Mouse (Mus musculus) limb, embryonic 14.5 days (tissue): Measurements from ENCODE around the gene Epha4. TPM values are rescaled to one million over a fixed set of nuclear protein-coding genes. Genes with fewer than 3 reads are reported as not detected.

Experiments
- ATAC-seq: fragments of 200-750 bp; cut with Nextera tagmentation; 2 replicates; pipeline ENCODE4 v1.8.0; 2017; ENCODE audit warnings: low read depth, moderate number of reproducible peaks, moderate TSS enrichment; ENCODE audit not compliant: low FRiP score
- DNase-seq: peaks from one replicate; pipeline ENCODE4 v3.0.0-alpha.2; 2015; ENCODE audit warnings: low spot score
- H3K27ac ChIP-seq: fragments of 300-500 bp; sonication (generic); replicated peaks from 2 replicates; pipeline ENCODE4 v1.5.1; 2014; ENCODE audit warnings: low read depth, mild to moderate bottlenecking, low read length, moderate library complexity, mixed read lengths
- H3K27me3 ChIP-seq: fragments of 300-500 bp; sonication (generic); 2 replicates; pipeline ENCODE4 v1.6.1; 2014; ENCODE audit warnings: low read length, mixed read lengths; ENCODE audit not compliant: control insufficient read depth, insufficient read depth
- H3K36me3 ChIP-seq: fragments of 300-500 bp; sonication (generic); 2 replicates; pipeline ENCODE4 v1.6.1; 2014; ENCODE audit warnings: mild to moderate bottlenecking, low read length, moderate library complexity, mixed read lengths; ENCODE audit not compliant: control insufficient read depth, insufficient read depth
- H3K4me1 ChIP-seq: fragments of 300-500 bp; sonication (generic); 2 replicates; pipeline ENCODE4 v1.6.1; 2014; ENCODE audit warnings: antibody characterized with exemption, low read length, mixed read lengths; ENCODE audit not compliant: control insufficient read depth, insufficient read depth
- H3K4me2 ChIP-seq: fragments of 300-500 bp; sonication (generic); replicated peaks from 2 replicates; pipeline ENCODE4 v1.6.1; 2014; ENCODE audit warnings: low read depth, mild to moderate bottlenecking, low read length, moderate library complexity; ENCODE audit not compliant: severe bottlenecking
- H3K4me3 ChIP-seq: fragments of 300-500 bp; sonication (generic); replicated peaks from 2 replicates; pipeline ENCODE4 v1.5.1; 2014; ENCODE audit warnings: low read length
- H3K9ac ChIP-seq: fragments of 300-500 bp; sonication (generic); 2 replicates; pipeline ENCODE4 v1.6.1; 2014; ENCODE audit warnings: mild to moderate bottlenecking, low read depth, low read length, moderate library complexity; ENCODE audit not compliant: severe bottlenecking
- H3K9me3 ChIP-seq: fragments of 300-500 bp; sonication (generic); 2 replicates; pipeline ENCODE4 v1.6.1; 2016; ENCODE audit warnings: low read length; ENCODE audit not compliant: control insufficient read depth
- POLR2A ChIP-seq: fragments of 200-500 bp; IDR thresholded peaks from 2 replicates; pipeline ENCODE4 v1.8.0; 2012; ENCODE audit warnings: inconsistent platforms, mild to moderate bottlenecking, moderate library complexity, borderline replicate concordance; ENCODE audit not compliant: insufficient read depth, insufficient read length; ENCODE audit errors: extremely low read depth
- WGBS: fragments of 180-500 bp; shearing (Covaris S2); extraction: QIAGEN DNeasy Blood & Tissue Kit; methylation state at CpG from one replicate; pipeline ENCODE4 v1.1.7; 2014; 5-methylcytosine and 5-hydroxymethylcytosine counted together
- polyA plus RNA-seq, 2 experiments: library from polyadenylated mRNA; depleted of rRNA in 1 of 2; stranded (reverse) in 1 of 2; unstranded in 1 of 2; fragments of >200 nt; fragmentation: Nextera tagmentation in 1 of 2; extraction: Ambion mirVana in 1 of 2; gene quantifications; 2 replicates each; pipeline versions ENCODE4 v1.2.1 to v1.2.3; 2012 to 2014

Gene Epha4
- polyA plus RNA-seq, 2 experiments = 34.5 to 53.5 TPM

- 0 out of 2 replicates have a peak overlapping the region, but pooled peaks have one; percentile 46 for H3K27ac ChIP-seq
- no peak for ATAC-seq
Measured at GRCm38 (mm10) chr1:77512059-77512407, 2.9 kb downstream of the Epha4 start.

GRCm38 (mm10) chr1:77511372-77512058 is 3.4 kb downstream of the Epha4 start:
- TF ChIP-seq POLR2A = no peak
- no peaks in the 10 kb centered on the region for H3K27me3 ChIP-seq
- H3K4me3 ChIP-seq = peak overlapping the region; percentile 74
- no peak for DNase-seq
- peaks cover 33% of the 10 kb centered on the region for H3K36me3 ChIP-seq
- H3K9me3 ChIP-seq = no peaks in the 10 kb centered on the region
- H3K9ac ChIP-seq = peak overlapping the region; percentile 79
- H3K4me1 ChIP-seq = peaks cover 37% of the 10 kb centered on the region
- 28% methylated on average over 10 of the region's 10 CpGs for WGBS
- H3K27ac ChIP-seq = 0 out of 2 replicates have a peak overlapping the region, but pooled peaks have one; percentile 46
- no peak for ATAC-seq
- peak overlapping the region; percentile 69 for H3K4me2 ChIP-seq

More at GRCm38 (mm10) chr1:77512059-77512407, 2.9 kb downstream of the Epha4 start:
- no peak for DNase-seq
- Histone ChIP-seq H3K27me3 (no peaks in the 10 kb centered on the region), H3K4me3 (peak overlapping the region; percentile 74), H3K4me2 (peak overlapping the region; percentile 69), H3K9me3 (no peaks in the 10 kb centered on the region), H3K4me1 (peaks cover 32% of the 10 kb centered on the region), H3K9ac (peak overlapping the region; percentile 79), H3K36me3 (peaks cover 28% of the 10 kb centered on the region)
- TF ChIP-seq POLR2A = no peak
- 4% methylated on average over 4 of the region's 4 CpGs for WGBS

GRCm38 (mm10) chr1:77510623-77511022 is 4.3 kb downstream of the Epha4 start:
- Histone ChIP-seq H3K4me2 (peak overlapping the region; percentile 69), H3K4me3 (peak overlapping the region; percentile 74; the same call in 1 of the 2 replicates), H3K27ac (no peak overlapping the region), H3K9me3 (no peaks in the 10 kb centered on the region), H3K36me3 (peaks cover 42% of the 10 kb centered on the region), H3K27me3 (no peaks in the 10 kb centered on the region), H3K4me1 (peaks cover 46% of the 10 kb centered on the region), H3K9ac (no peak overlapping the region)
- ATAC-seq = no peak
- no peak for TF ChIP-seq POLR2A
- no peak for DNase-seq
- WGBS = 67% methylated on average over 5 of the region's 5 CpGs

GRCm38 (mm10) chr1:77506856-77507200 is 8.1 kb downstream of the Epha4 start:
- TF ChIP-seq POLR2A = no peak
- 81% methylated on average over 18 of the region's 18 CpGs for WGBS
- DNase-seq = no peak
- Histone ChIP-seq H3K4me2 (0 out of 2 replicates have a peak overlapping the region, but pooled peaks have one; percentile 41), H3K27ac (no peak overlapping the region), H3K36me3 (peaks cover 63% of the 10 kb centered on the region), H3K9ac (no peak overlapping the region), H3K4me3 (peak overlapping the region; percentile 5; the same call in 1 of the 2 replicates), H3K9me3 (no peaks in the 10 kb centered on the region), H3K4me1 (peaks cover 56% of the 10 kb centered on the region), H3K27me3 (no peaks in the 10 kb centered on the region)
- no peak for ATAC-seq

- H3K4me3 ChIP-seq = peak overlapping the region; percentile 22
- no peaks in the 10 kb centered on the region for H3K27me3 ChIP-seq
- peaks cover 50% of the 10 kb centered on the region for H3K4me1 ChIP-seq
- H3K9me3 ChIP-seq = no peaks in the 10 kb centered on the region
- no peak for TF ChIP-seq POLR2A
- peak overlapping the region; percentile 41 for H3K4me2 ChIP-seq
- ATAC-seq (no peak), DNase-seq (no peak)
- WGBS = 48% methylated on average over 21 of the region's 21 CpGs
- H3K9ac ChIP-seq = no peak overlapping the region
- peaks cover 59% of the 10 kb centered on the region for H3K36me3 ChIP-seq
- H3K27ac ChIP-seq = no peak overlapping the region
Measured at GRCm38 (mm10) chr1:77506038-77506855, 8.6 kb downstream of the Epha4 start.
